Mouse (Mus musculus) spleen, adult 18-20 months (tissue): ENCODE measurements around the gene Pcdh15.

ENCODE experiments used
- DNase-seq, 2 experiments: peaks; one replicate each; pipeline ENCODE4 v3.0.0; 2022; ENCODE audit warnings: mixed read lengths in 2 of 2

Pcdh15 gene

GRCm38 (mm10) chr10:73098966-73099845, at the start of gene Pcdh15:
Gene Pcdh15 (plus strand): TSS chr10:73099342.
- DNase-seq: no peak

- no peak for DNase-seq
These were observed 47.1 kb upstream of the Pcdh15 start for GRCm38 (mm10) chr10:73052074-73052473.

DNA sequence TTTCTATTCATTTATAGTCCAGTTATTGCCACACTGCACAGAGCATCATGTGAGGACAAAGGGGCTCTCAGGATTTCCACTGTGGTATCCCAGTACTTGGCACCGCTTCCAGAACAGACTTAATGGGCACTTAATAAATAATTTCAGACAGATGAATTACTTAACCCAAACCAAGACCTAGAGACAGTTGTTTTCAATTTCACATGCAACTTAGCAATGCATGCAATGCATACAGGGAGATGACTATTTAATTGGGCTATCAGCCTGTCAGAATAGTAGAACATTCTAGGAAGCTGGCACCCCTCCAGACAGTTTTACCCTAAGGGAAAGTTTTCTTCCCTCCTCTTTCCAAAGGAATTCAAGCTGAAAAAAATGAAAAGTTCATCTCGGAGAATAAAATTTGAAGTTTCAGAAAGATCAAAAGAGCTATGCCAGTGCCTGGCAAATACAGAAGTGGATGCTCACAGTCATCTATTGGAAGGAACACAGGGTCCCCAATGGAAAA, 39.4 kb upstream of the Pcdh15 start:
- no peak for DNase-seq

DNA sequence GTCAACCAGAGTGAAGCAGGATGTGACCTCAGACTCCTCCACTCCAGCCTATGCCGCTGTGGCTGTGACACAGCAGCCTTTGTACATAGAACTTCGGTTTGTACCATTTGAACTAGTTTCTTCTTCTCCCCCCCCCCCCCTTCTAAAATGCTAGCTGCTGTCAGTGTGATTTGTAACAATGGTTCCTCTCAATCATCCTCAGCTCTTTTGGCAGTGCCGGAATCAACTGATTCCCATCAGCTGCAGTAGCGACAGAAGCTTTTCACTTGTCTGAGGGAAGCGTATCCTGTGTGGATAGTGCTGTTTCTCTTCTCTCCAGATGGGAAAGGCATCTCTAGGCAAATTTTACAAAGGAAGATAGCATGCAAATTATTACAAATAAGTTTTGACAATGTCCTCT, 12.4 kb upstream of the Pcdh15 start:
- no peak for DNase-seq

DNA sequence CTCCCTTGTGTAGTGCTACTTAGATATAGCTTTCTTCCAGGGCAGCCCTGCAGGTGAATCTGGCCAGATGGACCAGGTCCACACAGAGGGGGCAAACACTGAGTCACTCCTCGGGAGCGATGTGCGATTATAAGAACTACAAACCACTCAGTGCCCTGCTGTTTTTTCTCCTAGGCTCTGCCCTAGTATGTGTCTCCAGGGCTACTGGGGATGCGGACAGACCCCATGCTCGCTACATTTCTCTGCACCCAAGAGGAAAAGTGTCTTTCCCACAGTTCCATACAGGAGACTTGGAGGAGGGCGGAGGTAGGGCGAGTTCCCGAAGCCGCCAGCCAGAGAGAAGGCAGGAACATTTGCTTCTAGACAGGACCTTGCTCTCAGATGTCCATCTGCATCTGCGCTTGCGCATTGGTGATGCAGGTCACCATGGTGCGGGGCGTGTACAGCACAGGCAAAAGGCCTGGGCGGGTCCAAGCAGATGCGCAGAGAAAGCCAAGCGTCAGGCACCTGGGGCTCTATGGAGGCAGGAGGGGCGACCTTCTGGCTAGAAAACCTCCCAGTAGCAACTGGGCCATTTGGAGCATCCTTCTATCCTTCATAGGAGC, 2.5 kb upstream of the Pcdh15 start:
- no peak for DNase-seq

- DNase-seq: no peak
These were observed 2.0 kb upstream of the Pcdh15 start for GRCm38 (mm10) chr10:73097176-73097575.

GRCm38 (mm10) chr10:73097979-73098378, 1.2 kb upstream of the Pcdh15 start:
- no peak for DNase-seq

DNA sequence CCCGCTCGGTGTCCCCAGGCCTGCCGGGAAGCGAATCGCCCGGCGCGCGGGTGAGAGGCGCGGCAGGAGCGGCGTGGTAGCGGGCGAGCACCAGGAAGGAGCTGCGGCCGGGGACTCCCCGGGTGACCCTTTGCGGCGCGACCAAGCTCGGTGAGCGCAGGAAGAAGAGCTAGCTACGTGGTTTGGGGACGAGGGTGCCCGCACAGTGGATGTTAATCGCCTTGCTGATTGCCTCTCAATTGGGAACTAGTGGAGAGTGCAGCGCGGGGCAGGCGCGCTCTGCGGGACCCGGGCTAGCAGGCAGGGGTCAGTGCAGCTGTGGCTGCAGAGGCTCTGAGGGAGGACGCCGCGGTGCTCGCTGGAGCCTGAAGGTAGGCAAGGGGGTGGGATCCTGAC, 702 bp downstream of the Pcdh15 start:
- no peak for DNase-seq

DNA sequence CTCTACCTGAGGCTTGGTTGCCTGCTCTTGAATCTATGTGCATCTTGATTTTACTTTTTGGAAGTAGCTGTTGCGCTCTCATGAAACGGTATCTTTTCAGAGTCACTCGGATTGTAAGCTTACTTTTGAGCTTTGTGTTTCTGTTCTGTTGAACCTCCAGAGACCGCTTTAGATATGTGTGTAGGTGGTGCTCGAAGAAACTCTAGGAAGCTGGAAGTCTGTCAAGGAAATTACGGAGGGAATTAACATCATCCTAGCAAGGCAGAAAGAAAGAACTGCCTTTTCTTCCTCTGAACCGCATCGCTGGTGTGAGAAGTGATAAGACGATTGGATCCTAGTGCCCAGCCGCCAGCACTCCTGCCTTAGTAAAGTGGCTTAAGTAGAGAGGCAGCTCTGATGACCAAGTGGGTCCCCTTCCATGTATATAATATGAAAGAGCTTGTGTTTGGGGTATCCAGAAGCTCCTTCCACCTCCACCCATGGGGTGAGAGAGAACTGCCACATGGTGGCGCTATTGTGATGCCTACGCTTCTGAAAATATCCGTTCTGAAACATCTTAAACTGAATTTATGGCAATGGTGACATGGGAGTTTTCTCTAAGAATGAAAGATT, 4.3 kb downstream of the Pcdh15 start:
- DNase-seq: no peak

GRCm38 (mm10) chr10:73105893-73106292, 6.8 kb downstream of the Pcdh15 start:
- DNase-seq: no peak

DNA sequence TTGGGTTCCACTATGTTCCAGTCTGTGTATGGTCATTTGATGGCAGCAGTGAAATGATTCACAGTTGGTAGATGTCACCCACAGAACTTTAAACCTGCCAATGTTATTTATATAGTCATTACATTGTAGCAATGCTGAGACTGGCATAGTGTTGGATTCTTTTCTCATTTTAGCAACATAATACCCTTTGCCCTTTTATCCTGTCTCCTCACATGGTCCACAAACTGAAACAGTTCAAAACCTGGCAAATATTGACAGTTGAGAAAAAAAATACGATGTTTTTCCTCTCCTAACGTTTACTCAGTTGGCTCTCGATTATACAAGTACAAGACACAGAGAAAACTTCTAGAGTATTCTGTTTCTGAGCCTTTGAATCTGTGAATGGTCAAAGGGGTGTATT, 38.8 kb downstream of the Pcdh15 start:
- no peak for DNase-seq

- DNase-seq: no peak
These were observed 48.4 kb downstream of the Pcdh15 start for GRCm38 (mm10) chr10:73147543-73147942.

GRCm38 (mm10) chr10:73147978-73148377, 48.8 kb downstream of the Pcdh15 start:
- no peak for DNase-seq

- no peak for DNase-seq
These were observed 55.4 kb downstream of the Pcdh15 start for GRCm38 (mm10) chr10:73154544-73154943.

- no peak for DNase-seq
These were observed 62.6 kb downstream of the Pcdh15 start for GRCm38 (mm10) chr10:73161757-73162156.

- DNase-seq: no peak
These were observed 116.9 kb downstream of the Pcdh15 start for GRCm38 (mm10) chr10:73216001-73216400.

DNA sequence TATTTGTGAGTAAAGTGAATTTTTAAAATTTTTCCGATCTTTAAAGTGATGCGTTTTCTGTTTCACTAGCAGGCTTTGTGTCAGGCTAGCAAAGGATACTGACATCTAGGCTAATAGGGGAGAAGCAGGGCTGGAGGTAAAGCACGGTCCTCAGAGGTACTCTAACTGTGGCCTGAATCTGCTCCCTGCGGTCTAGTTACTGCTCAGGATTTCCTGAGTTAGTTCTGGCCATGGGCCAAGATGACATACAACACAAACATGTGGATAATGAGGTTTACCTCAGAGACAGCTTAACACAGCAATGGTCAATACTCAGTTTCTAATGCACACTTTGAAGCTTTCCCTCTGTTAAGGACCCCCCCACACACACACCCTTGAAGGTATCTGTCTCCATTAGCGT, 143.2 kb downstream of the Pcdh15 start:
- DNase-seq: no peak

DNA sequence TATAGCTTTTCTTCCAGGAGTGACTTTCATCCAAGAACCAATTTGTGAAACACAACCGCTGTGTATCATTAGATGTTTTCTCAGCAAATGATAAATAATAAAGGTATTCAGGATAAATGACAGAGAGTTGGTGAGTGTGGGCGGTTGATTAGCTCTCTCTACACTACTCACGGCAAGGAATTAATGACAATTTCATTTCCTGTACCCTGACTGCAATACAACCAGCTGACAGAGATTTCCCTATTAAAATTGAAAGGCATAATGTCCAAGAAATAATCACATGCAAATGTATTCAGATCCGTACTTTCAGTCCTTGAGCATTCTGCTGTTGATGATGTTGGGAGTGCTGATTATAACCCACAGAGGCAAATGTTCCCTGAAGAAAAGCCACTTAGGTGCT, 181.3 kb downstream of the Pcdh15 start:
- no peak for DNase-seq

DNA sequence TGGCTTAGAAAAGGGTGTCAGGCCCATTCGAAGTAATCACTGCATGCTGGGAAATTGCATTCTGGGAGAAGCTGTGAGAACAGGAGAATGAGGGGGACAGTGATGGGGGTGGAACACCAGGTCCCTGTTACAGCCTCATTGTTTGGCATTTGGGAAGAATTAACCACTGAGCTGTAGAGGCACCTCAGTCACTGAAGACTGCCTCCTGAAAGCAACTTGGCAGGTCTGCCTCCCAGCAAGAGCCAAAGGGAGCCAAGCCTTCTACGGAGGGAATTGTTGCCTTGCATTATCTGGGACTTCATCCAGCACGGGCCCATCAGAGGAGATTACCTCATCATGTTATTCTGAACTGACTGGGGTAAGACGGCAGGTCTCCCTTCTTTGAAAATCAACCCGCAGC, 197.3 kb downstream of the Pcdh15 start:
- no peak for DNase-seq

GRCm38 (mm10) chr10:73301951-73302350, 202.8 kb downstream of the Pcdh15 start:
- DNase-seq: no peak

DNA sequence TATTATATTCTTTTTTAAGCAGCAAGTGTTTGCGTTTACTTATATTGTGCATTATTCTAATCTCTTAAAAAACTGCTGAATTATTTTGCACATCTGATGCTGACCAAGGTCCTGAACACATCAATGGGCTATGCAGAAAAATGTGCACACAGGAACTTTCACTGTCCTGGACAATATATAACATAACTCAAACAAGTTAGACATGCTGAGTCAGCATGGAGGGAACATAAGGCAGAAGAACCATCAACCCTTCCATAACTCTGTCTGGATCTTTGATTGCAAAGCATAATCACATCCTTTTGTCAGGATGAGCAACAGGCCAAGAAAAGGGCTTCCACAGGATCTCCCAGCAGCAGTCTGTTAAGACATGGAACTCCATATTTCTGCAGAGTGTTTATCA, 207.5 kb downstream of the Pcdh15 start:
- DNase-seq: no peak

DNA sequence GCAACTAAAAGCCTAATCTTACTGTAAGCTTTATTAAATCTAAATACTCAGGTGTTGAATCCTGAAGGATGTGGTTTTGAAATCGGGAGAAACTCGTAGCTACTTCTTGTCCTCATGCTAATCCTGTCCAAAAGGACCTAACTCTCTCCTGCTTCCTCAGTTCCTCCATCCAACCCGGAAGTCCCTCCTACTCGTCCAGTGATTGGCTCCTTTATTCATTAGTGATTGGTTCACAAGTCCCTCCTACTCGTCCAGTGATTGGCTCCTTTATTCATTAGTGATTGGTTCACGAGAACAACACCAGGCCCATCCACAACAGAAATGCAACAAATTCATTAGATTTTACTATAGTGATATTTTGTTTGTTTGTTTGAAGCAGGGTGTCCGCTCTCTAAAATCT, 227.7 kb downstream of the Pcdh15 start:
- no peak for DNase-seq

- DNase-seq: no peak
These were observed 234.3 kb downstream of the Pcdh15 start for GRCm38 (mm10) chr10:73333426-73333825.

GRCm38 (mm10) chr10:73379001-73379400, 279.9 kb downstream of the Pcdh15 start:
- no peak for DNase-seq
